Mouse (Mus musculus): ENCODE data around the gene Fermt1. TPM values are rescaled to one million over a fixed set of nuclear protein-coding genes. Genes with fewer than 3 reads are reported as not detected.

Gene Fermt1
- polyA plus RNA-seq, 1 experiment: 0.36 TPM

DNA sequence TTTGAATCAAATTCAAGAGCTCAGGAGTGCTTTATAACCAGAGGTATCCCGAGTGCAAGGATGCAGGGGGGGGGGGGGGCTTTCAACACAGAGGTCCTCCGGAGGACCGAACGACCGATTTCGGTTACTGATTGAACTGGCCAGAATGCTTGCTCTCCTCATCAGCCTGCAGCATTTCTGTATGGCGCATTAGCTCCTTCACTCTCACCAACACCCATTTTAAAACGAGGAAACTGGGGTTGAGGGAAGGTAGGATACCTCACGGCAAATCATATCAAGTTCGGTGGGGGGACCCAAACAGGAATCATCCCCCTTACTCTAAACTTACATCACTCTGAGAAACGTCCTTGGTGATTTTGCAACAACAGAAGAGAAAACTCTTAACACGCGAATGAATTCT is 1.7 kb downstream of the Fermt1 start:
- TF ChIP-seq CTCF (IDR thresholded peaks at IDR 0.05; ENCODE audit: borderline replicate concordance, extremely low read depth, insufficient read depth, insufficient read length): no peak
- TF ChIP-seq POLR2A (IDR thresholded peaks at IDR 0.05; ENCODE audit: borderline replicate concordance, extremely low read depth, insufficient read depth, insufficient read length, poor library complexity, severe bottlenecking): no peak
- no peak for DNase-seq (ENCODE audit: low read depth)

DNA sequence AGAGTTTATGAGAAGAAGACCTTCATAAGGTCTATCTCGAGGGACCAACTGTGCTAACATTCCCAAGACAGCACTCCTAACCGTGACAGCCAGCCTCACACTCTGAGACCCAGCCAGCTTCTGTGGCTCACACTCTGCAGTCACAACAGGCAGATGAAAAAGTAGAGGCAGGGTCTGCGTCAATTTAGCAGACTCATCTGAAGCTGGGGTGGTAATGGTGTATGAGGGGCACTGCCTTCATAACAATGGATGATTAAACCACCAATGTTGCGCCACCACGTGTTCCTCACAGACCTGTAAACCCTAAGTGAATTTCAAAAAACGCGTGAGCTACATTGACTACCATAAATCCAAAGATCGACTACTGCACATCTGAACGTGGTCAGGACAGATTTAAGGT is 2.1 kb downstream of the Fermt1 start:
- no peak for TF ChIP-seq POLR2A (IDR thresholded peaks at IDR 0.05; ENCODE audit: borderline replicate concordance, extremely low read depth, insufficient read depth, insufficient read length, poor library complexity, severe bottlenecking)

DNA sequence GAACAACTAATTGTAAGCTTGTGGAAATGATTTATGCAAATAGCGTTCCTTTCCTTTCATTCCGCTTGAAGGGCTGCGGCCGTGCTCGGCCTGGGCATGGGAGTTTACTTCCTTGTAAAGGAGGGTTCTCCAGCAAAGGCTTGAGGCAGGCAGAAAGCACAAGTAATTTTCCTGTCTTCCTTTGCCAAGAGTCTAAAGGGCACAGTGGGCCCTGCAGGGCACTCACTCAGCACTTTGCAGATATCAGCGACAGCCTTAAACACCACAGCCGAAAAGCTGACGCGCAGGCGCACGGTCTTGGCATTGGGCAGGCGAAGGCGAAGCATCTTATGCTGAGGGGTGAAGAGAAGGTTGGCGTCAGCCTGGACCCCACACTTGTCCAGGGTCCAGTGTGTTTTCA is 6.7 kb downstream of the Fermt1 start:
- no peak for TF ChIP-seq POLR2A (IDR thresholded peaks at IDR 0.05; ENCODE audit: borderline replicate concordance, extremely low read depth, insufficient read depth, insufficient read length, poor library complexity, severe bottlenecking)
- no peak for TF ChIP-seq CTCF (IDR thresholded peaks at IDR 0.05; ENCODE audit: borderline replicate concordance, extremely low read depth, insufficient read depth, insufficient read length)
- no peak for DNase-seq (ENCODE audit: low read depth)

More for the DNA sequence above, 2.1 kb downstream of the Fermt1 start:
- DNase-seq (ENCODE audit: low read depth): no peak

DNA sequence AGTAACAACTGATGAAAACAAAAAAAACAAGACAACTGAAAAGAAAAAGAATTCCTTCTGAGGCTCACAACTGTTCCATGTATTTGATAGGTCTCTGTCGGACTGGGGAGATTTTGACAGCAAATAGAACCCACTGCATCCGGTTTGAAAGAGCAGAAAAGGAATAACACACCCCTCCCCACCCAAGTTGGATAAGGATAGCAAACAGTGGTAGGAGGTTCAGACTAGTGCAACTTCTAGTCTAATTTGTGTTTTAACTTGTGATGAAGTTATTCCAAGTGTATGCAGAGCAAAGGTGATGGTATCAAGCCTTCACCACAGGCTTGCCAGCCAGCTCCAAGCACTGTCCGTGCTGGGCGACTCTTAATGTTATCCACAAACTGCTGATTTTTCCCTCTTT is 9.5 kb downstream of the Fermt1 start:
- DNase-seq (ENCODE audit: low read depth): no peak

DNA sequence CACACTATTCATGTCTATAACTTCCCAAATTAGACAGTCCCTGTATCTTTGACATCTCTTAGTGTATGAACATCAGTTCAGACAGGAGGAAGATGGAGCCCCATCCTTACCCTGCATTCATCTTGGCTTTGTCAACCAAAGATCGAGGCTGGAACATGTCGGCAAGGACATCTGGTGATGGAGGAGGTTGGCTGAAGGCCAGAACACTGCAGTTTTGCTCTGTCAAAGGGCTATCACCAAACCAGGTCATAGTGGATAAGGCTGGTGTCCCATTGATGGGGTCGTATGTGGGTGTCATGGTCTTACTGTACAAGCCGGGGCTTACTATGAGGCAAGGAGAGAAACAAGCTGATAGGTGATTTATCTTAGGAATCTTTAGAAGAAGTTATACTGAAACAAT is 11.0 kb downstream of the Fermt1 start:
- no peak for DNase-seq (ENCODE audit: low read depth)
- TF ChIP-seq CTCF (IDR thresholded peaks at IDR 0.05; ENCODE audit: borderline replicate concordance, extremely low read depth, insufficient read depth, insufficient read length) (no peak), POLR2A (IDR thresholded peaks at IDR 0.05; ENCODE audit: borderline replicate concordance, extremely low read depth, insufficient read depth, insufficient read length, poor library complexity, severe bottlenecking) (no peak)

More for the DNA sequence above, 9.5 kb downstream of the Fermt1 start:
- TF ChIP-seq CTCF (IDR thresholded peaks at IDR 0.05; ENCODE audit: borderline replicate concordance, extremely low read depth, insufficient read depth, insufficient read length) (no peak), POLR2A (IDR thresholded peaks at IDR 0.05; ENCODE audit: borderline replicate concordance, extremely low read depth, insufficient read depth, insufficient read length, poor library complexity, severe bottlenecking) (no peak)

DNA sequence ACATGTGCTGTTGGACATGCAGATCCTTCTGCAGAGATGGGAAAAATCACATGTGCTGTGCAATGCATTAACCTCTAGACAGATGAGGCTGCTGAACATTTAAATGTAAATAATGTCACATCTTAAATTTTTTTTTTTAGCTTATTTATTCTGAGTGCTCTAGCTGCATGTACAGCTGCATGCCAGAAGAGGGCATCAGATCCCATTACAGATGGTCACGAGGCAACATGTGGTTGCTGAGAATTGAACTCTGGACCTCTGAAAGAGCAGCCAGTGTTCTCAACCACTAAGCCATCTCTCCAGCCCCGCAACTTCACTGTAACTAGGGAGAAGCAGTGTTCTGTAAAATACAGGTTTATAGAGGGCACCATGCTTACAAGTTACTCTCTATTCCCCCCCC is 11.6 kb downstream of the Fermt1 start:
- no peak for DNase-seq (ENCODE audit: low read depth)
- TF ChIP-seq POLR2A (IDR thresholded peaks at IDR 0.05; ENCODE audit: borderline replicate concordance, extremely low read depth, insufficient read depth, insufficient read length, poor library complexity, severe bottlenecking) (no peak), CTCF (IDR thresholded peaks at IDR 0.05; ENCODE audit: borderline replicate concordance, extremely low read depth, insufficient read depth, insufficient read length) (no peak)

DNA sequence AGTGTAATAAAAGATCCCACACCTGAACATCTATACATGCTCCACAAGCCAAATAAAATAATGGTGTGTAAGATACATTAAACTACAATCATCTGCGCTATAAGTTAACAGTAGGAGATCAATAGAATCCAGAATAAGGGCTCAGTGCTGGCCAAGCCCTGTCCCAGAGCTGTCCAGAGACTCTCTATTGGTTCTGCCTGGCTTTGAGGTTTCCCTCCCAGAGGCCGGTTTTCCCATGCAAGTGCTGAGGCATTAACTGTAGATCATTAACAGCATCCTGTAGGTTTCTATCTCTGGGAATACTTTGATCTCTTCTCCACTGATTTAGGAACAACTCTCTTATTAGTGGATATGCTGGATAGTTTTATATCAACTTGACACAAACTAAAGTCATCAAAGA is 16.7 kb downstream of the Fermt1 start:
- DNase-seq (ENCODE audit: low read depth): no peak
- TF ChIP-seq POLR2A (IDR thresholded peaks at IDR 0.05; ENCODE audit: borderline replicate concordance, extremely low read depth, insufficient read depth, insufficient read length, poor library complexity, severe bottlenecking) (no peak), CTCF (IDR thresholded peaks at IDR 0.05; ENCODE audit: borderline replicate concordance, extremely low read depth, insufficient read depth, insufficient read length) (no peak)

DNA sequence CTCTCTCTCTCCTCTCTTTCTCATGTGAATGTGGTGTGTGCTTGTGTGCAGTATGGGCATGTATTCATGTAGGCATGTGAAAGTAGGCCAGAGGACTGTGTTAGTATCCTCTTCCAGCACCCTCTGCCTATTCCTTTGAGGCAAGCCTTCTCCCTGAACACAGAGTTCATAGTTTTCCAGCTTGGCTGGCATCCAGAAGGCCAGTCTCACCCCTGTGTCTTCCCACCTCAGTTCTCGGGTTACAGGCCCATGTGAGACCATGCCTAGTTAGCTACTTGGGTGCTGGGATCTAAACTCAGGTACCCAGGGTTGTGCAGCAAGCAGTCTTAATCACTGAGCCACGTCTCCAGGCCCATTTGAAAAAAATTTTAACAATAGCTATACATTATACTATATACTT is 17.8 kb downstream of the Fermt1 start:
- DNase-seq (ENCODE audit: low read depth): peak; percentile 6
- no peak for TF ChIP-seq POLR2A (IDR thresholded peaks at IDR 0.05; ENCODE audit: borderline replicate concordance, extremely low read depth, insufficient read depth, insufficient read length, poor library complexity, severe bottlenecking)
- no peak for TF ChIP-seq CTCF (IDR thresholded peaks at IDR 0.05; ENCODE audit: borderline replicate concordance, extremely low read depth, insufficient read depth, insufficient read length)

DNA sequence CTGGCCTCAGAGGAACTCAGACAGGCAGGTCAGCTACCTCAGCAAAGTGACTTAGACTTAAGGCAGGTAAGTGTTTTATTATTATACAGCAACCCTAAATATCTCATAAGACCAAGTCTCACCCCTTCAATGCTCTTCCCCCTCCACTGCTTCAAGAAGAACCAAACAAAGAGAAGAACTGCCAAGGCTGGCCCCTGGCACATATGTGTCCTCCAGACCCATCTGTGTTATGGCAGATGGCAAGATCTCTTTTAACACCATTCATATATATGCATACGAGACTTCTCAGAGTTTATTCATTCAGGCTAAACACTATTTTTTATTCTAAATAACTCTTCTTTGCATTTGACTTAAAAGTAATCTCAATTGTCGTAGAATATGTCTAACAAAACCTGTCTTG is 18.4 kb downstream of the Fermt1 start:
- TF ChIP-seq POLR2A (IDR thresholded peaks at IDR 0.05; ENCODE audit: borderline replicate concordance, extremely low read depth, insufficient read depth, insufficient read length, poor library complexity, severe bottlenecking): no peak
- no peak for TF ChIP-seq CTCF (IDR thresholded peaks at IDR 0.05; ENCODE audit: borderline replicate concordance, extremely low read depth, insufficient read depth, insufficient read length)
- peak; percentile 72 for DNase-seq (ENCODE audit: low read depth)

DNA sequence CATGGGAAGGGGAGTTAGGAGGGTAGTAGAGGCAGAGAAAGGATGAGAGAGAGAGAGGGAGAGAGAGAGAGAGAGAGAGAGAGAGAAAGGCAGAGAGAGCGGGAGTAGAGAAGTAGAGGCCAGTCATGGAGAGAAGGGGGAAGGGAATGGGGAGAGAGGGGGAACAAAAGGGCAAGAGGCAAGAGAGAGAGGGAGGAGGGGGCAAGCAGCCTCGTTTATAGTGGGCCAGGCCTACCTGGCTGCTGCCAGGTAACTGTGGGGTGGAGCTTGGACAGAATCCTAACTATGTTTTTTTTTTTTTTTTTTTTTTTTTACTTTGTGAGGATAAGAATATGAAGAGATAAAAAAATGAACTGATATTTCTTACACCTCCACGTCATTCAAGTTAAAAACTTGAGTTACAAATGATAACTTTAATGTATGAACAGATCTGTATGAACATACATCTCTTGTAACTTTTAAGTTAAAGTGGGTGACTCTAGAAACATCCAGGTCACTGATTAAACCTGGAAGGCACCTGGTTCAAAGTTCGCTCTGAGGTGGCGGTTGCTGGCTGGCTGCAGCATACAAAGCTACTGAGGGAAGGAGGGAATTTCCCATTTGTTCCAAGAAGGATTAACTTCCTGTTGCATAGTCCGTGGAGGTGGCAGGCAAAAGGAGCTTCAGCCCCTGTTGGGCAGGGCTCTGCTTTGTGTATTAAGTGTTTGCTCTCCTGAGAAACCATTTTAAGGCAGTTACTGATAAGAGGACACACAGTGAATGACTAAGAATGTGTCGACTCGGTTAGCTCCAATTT is 22.2 kb downstream of the Fermt1 start:
- DNase-seq (ENCODE audit: low read depth): no peak
- TF ChIP-seq CTCF (IDR thresholded peaks at IDR 0.05; ENCODE audit: borderline replicate concordance, extremely low read depth, insufficient read depth, insufficient read length) (no peak), POLR2A (IDR thresholded peaks at IDR 0.05; ENCODE audit: borderline replicate concordance, extremely low read depth, insufficient read depth, insufficient read length, poor library complexity, severe bottlenecking) (no peak)

DNA sequence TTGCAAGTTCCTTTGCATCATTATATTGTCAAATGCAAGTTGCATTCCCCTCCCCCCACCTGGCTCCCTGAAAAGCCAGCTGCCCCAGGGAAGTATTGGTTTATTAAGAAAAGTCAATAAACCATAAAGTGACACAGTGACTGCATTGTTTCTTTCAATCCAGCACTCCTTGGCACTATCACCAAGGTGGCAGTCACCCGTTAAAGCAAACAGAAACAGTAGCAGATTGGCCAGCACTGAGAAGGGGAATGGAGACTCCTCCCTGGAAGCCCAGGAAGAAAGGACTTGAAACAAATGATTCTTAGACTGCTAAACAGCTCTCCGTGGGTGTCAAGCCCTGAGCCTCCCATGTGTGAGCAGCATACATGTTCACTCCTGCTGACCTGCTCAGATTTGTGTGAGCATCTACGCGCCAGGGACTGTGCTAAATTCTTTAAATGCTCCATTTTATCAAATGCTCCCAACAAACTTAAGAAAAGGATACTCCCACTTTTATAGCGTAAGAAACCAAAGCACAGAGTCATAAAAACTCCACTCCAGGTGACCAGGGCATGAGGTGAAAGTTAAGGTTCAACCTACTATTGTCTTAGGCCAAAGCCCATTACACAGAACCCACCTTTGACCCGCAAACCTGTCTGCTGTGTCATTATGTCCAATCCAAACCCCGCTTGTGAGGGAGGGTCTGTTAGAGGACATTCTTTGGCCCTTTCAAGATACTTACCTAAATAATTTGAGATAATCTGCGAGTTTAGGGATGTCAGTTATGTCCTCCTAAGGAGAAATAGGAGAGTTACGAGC is 23.4 kb downstream of the Fermt1 start:
- peak; percentile 13 for DNase-seq (ENCODE audit: low read depth)
- TF ChIP-seq CTCF (IDR thresholded peaks at IDR 0.05; ENCODE audit: borderline replicate concordance, extremely low read depth, insufficient read depth, insufficient read length): no peak
- TF ChIP-seq POLR2A (IDR thresholded peaks at IDR 0.05; ENCODE audit: borderline replicate concordance, extremely low read depth, insufficient read depth, insufficient read length, poor library complexity, severe bottlenecking): no peak

All from brain, embryonic 14.5 days (tissue).